Mouse (Mus musculus) testis, postnatal 14 days (tissue): ENCODE data around the gene 1700016C15Rik.

Experiments used
- DNase-seq: peaks from one replicate; pipeline ENCODE4 v3.0.0; 2021; ENCODE audit warnings: low spot score

Gene 1700016C15Rik

DNA sequence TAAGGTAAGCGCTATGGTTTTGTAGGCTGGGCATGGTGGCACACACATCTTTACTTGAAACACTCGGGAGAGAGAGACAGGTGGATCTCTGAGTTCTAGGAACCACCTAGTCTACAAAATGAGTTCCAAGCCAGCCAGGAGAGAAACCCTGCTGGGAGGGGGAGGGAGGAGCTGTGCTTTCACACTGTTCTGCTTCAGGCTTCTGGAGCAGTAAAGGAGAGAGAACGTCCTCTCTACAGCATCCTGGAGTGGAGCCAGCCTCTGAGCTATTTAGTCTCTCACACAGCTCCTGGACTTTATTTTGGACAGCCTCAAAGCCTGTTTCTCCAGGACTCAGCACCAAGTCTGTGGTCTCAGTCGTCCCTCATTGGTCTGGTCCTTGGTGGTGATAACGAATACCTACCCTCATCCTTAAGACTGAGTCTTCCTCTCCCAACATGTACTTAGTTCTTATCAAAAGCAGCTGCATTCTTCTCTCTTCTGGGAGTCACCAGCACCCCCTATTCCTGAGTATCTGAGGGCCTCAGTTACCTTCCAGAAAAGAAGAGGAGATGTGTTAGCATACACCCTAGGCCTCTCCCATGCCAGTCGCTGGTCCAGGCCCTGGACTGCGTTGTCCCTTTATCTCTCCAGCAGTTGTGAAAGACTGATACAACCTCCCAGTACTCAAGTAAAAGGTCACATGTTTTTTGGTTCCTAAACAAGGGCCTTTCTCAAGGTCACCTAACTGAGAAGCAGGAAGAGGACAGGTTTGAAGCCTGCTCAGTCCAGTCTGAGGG, 12.4 kb upstream of the 1700016C15Rik start:
- no peak for DNase-seq

DNA sequence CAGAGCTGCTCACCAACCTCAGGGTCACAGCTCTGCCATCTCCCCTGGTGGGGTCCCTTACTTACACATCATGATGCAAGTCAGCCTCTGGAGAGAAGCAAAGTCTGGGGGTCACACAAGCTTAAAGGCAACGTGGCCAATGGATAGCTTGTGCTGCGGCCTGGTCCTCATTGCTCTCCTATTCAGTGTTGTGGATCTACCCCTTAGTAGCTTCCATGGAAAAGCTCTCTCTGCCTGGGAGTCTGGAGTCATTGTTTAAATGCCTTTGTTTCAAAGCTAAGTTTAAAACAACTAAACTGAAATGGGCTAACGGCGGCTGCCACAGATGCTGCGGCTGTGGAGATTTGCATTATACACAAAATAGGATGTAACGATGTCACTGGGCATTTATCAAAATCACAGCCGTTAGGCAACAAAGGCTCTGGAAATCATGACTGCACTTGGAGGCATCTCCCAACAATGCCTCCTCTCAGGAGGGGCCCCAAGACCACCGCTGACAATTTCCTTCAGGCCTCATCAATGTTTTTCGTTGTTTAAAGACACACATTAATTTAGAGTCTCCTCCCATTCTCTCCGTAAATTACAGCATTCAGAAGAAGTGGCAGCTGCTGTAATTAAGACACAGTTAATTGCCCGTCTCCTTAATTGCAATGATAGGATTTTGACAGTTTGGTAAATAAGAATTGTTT, 11.1 kb upstream of the 1700016C15Rik start:
- DNase-seq, result no peak

DNA sequence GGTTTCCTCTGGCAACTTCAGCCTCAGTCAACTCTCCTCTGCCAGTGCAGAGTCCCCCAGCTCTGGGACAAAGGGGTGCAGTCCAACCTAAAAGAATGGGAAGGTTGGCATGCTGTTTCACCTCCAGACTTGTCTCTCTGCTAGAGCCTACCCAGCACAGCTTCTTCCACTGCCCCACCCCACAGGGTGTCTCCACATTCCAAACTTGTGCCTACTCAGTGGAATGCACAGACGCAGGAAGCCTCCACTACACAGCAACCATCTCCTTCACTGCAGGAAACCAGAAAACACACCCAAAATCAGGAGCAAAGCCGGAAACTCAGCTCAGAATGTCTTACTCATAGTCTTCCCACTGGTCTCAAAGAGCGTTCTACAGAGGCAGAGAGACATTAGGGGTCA, 10.6 kb upstream of the 1700016C15Rik start:
- DNase-seq, result no peak

DNA sequence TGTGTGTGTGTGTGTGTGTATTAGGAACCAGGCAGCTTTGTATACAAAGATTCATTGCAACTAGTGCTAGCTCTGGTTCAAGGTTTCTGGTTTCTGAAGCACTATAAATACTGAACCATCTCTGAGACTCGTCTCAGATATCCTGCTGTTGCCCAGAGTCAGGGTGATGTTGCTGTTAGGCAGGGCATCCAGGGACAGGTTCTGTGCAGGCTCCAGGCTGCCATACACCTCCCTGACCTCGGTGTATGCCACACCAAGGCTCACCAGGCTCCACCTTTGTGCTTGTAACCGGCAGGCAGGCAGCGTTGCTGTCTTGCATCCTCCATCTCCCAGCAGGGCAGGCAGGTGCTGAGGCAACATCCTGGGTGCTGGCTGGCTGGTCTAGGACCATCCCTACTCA, 5.8 kb upstream of the 1700016C15Rik start:
- DNase-seq, result no peak

DNA sequence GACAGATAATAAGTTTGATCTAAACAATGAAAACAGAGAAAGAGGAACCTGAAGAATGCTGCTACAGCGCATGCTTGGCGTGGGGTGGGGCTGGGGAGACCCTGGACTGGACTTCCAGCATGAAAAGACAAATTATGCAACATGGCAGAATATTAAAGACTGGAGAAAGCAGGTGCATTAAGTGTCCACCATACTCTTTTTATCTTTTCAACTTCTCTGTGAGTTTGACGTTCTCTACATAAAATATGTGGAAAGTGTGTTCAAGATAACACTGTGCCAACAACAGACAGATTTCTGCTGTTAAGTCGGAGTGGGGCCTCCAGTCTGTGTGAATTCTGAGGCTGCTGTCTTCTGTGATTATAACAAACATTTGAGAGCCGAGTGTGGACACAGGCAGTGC, 2.7 kb upstream of the 1700016C15Rik start:
- no peak for DNase-seq

DNA sequence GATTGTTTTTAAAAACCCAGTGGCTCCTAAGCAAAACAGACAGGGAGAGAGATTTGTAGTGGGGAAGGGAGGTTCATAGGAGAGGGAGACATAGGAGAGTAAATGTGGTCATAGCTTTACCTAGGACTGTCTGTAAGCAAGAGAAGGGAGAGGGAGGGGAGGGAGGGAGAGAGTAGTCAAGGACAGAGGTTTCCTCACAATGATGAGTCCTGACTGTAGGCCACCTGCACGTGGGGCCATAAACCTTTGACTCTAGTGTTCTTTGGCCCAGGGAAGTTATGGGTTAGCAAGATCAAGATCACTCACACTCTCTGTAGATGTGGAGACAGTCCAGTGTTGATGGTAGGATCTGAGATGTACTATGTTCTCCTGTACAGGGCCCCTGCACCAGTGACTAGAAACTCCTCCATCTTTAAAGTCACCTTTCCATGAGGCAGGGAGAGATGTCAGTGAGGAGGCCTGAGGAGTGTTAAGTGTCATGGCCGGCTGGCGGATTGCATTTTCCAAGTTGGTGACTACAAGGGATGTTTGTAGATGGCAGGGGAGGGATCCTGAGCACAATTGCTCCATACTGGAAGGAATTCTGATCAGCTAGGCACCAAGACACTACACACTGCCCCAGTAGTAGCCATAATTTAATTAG, 1.6 kb upstream of the 1700016C15Rik start:
- DNase-seq, result no peak

DNA sequence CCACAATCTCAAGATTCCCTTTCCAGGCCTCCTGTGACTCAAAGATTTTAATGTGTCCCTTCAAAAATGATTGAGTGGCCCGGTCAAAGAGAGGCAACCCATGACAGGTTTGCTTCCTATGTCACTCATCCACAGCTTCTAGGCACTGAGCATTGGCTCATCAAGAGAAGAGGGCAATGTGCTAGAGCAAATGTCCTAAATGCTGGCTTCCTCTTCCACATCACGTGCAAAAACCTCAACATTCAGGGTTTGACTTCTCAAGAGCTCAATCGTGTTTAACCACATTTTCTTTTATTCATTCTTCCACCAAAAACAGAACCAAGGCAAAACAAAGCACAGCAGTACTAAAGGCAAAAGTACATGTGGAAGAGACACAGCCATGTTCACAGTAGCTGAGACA, 2.4 kb downstream of the 1700016C15Rik start:
- DNase-seq, result no peak

DNA sequence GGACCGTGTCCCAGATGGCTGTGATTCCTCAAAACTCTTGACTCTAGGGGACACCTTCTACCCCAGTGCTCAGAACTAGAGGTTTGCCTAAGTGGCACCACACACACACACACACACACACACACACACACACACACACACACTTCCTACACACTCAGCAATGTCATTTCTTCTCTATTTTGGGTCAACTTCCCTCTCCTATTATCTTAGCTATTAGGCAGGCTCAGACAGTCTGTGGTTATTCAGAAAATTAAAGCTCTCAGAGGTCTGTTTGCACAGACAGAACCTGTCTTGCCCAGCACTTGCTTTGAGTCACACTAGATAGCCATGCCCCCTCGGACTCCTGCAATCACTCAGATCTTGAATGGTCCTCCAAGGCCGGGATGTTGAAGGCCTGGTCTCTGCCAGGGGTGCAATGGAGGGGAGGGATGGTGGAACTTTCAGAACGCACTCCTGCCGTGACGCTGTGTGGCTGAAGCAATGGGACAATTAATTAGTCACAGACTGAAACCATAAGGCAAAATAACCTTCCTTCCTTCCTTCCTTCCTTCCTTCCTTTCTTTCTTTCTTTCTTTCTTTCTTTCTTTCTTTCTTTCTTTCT, 8.0 kb downstream of the 1700016C15Rik start:
- DNase-seq, result no peak

DNA sequence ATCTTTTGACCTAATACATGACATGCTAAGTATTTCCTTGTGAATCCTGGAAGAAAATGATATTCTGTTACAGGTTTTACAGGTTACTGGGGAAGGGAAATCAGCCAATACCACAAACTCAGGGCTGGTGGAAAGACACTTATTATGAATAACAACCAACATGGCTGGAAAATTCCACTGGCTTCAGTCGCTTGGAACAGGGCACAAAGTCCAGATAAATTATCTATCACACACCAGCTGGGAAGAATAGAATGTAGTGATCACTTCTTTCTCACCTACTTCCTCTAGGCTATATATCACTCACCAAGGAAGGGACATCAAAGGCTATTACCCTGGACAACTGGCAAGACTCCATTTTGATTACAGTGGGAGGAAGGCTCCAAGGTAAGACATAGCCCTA, 11.1 kb downstream of the 1700016C15Rik start:
- no peak for DNase-seq

DNA sequence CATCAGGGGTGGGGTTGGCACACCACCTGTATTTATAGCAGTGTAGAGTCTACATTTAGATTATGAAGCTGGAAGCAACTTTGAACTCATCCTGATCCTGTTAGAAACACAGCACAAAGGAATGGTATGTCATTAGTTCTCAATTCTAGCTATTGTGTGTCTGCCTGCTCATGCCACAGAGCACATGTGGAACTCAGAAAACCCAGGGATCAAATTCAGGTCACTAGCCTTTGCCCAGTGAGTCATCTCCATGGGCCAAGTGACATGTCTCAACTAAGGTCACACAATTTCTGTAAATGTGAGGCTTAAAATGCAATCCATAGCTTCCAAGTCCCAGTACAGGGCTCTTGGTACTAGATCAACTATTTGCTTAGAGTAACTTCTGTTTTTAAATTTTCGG, 12.5 kb downstream of the 1700016C15Rik start:
- DNase-seq, result no peak

DNA sequence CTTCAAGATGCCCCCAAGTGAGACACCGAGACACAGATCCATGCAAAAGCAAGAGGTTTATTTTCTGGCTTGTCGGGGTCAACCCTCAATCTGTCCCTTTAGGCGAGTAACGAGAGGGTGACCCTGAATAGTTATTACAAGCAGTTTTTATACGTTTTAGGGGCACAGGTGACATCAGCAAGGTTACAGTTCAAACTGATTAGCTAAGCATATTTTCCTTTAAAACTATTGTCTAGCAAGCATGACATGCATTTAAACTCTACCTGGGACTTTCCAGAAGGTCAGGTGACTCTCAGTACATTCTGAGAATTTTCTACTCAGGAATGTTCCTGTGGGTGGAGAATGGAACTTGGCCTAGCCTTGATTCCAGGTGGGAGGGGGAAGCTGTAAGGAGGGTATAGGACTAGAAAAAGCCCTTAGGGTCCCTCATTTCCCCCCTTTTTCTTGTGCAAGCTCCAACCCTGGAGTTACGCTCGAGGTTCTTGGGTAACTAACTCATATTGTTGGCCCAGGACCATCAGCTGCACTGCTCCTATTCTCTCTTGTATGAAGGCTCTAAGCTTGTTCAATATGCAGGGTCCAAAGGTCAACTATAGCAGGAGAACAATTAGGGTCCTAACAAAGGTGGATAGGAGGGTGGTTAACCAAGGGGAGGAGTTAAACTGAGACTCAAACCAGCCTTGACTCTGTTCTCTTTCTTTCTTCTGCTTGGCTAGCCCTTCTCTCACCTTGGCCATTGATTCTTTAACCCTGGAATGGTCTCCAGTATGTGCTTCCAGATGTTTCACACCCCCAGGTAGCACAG, 15.1 kb downstream of the 1700016C15Rik start:
- no peak for DNase-seq

DNA sequence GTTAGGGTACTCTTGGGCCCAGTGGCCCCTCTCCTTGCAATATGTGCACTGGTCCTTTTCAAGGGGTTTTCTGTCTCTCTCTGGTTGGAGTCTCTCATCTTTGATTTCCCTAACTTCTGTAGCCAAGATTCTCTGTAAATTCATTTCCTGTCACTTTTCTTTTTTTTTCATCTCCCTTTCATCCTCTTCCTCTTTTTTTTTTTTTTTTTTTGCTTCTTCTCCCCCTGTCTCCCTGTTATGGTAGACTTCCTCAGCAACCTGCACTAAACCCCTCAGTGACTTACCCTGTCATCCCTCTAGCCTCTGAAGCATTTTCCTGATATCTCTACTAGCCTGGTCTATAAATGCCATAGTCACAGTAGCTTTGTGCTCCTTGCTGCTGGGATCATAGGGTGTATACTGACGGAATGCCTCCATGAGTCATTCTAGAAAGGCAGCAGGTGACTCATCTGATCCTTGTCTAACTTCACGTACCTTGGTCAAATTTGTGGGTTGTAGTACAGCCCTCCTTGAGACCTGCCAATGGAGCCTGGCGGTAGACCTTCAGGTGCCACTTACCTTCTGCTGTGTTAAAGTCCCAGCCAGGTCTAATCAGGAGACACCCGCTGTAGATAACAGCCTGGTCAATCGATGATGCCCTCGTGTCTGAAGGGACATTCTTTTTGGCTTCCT, 18.4 kb downstream of the 1700016C15Rik start:
- no peak for DNase-seq

DNA sequence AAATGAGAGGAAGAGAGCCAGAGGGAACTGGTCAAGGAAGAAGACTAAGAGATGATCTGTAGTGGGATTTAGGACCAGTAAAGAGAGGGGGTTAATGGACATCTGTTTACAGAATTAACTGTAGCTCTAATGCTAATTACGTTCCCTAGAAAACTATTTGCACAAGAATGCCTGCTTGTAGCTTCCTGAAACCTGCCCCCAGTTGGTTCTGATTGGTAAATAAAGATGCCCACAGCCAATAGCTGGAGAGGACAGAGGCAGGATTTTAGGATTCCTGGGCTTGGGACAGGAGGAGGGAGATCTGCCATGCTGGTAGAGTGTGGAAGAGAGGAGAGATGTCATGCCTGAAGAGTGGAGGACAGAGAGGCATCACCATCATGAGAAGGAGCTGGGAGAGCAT, 23.9 kb downstream of the 1700016C15Rik start:
- no peak for DNase-seq

DNA sequence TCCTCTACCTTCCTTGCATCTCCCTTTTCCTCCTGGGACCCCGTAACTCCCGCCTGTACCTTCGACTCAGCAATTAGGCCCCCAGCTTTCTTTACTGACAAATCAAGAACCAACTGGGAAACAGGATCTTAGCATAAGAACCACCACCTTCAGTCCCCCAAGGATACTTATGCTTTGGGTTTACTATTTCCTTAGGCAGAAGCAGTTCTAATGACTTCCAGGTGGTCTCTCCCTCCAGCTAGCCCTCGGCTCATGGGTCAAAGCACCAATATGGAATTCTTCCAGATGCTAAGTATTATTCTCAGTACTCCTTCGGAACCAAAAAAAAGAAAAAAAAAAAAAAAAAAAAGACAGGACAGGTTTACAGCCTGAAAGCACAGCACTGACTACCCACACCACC, 27.6 kb downstream of the 1700016C15Rik start:
- no peak for DNase-seq

DNA sequence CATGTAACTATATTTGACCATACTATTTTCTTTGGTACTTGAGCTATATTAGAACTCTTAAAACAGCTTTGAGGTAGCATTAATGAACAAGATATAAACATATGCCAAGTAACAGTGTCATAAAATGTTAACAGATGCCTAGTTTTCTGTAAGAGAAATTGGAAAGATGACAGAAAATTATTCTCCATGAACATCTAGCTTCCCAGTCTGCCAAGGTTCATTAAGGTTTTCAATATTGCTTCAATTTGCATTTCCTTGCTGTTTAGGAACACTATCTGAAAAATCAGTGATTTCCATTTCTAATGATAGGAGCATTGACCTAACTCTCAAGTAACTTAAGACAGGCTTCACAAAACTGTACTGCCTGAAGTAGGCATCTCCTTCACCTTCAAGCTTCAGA, 39.3 kb downstream of the 1700016C15Rik start:
- DNase-seq, result no peak

DNA sequence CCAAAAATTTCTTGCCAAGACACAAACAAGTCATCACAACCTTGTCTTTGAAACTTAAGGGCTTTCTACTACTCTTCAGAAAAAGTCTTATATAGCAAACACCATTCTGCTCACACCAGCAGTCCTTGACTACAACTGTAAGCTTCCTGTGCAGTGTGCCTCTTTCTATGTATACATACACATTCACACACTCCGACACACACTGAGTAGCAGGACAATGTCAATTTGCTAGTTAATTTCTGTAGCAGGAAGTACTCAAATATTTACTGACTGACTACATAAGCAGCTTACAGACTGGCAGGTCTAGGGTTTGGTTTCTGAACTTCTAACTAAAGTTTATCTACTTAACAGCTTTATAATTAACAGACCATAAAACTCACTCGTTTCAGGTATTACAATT, 47.8 kb downstream of the 1700016C15Rik start:
- DNase-seq, result no peak

DNA sequence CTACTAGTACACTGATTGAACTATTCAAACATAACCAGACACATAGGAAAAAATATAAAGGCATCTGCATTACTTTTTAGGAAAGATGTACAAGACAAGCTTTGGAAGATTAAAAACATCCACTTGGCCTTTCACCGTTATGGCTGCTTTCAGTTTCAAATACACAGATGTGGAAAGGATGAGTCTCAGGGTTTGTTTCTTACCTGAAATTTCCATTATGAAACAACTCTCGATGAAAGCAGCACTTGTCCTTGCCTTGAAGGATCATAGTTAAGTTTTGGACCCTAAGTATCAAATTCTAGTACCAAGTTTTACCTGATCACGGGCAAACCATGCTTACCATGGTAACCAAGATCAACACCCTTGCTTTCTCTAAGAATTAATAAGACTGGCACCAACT, 63.2 kb downstream of the 1700016C15Rik start:
- no peak for DNase-seq

DNA sequence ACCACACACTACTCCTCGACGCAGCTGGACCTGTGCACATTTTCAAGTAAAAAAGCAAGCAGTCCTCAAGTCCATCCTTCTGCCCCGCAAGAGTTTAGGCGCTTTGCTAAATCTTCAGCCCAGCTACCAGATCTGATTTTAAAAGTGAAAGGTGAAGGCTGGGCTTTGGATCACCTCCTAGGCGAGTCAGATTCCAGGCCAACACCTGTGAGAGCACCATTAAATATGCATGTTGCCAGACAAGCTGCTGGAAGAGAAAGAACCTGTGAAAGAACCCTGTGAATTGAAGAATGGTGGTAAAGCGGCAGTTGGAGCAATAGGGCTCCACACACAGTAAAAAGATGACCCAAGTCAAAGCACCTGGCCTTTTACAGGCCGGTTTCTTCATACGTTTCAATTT, 65.3 kb downstream of the 1700016C15Rik start:
- DNase-seq, result no peak

DNA sequence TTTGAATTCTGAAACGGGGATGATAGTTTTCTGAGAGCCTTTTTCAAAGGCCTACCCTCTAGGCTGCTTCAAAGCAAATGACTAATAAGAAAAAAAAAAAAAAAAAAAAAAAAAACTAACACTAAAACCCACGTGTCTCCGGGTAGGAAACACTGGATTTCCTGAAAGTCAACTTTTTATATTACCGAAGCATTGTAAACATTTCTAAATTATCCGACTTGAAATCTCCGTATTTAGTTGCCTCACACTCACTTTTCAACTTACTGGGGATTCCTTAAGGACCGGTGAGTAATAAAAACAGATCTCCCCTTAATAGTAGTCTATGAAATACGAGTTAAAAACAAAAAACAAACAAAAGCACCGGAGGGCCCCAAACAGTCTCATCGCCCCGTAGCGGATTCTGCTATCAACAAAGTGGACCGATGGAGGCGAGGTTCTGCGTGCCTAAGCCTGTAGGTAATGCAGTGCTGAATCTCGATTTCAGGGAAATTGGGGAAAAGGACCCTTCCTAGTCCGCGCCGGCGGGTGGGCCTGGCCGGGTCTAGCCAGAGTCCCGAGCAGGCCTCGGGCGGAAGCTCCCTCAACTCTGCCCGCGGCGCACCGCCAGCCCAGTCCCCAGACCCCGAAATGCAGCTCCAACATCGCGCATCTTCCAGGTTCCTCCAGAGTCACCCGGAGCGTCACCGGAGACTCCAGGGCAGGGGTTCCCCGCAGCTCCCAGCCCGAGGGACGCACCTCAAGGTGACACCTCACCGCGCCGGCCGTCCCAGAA, 66.0 kb downstream of the 1700016C15Rik start:
- DNase-seq, result peak; percentile 84

DNA sequence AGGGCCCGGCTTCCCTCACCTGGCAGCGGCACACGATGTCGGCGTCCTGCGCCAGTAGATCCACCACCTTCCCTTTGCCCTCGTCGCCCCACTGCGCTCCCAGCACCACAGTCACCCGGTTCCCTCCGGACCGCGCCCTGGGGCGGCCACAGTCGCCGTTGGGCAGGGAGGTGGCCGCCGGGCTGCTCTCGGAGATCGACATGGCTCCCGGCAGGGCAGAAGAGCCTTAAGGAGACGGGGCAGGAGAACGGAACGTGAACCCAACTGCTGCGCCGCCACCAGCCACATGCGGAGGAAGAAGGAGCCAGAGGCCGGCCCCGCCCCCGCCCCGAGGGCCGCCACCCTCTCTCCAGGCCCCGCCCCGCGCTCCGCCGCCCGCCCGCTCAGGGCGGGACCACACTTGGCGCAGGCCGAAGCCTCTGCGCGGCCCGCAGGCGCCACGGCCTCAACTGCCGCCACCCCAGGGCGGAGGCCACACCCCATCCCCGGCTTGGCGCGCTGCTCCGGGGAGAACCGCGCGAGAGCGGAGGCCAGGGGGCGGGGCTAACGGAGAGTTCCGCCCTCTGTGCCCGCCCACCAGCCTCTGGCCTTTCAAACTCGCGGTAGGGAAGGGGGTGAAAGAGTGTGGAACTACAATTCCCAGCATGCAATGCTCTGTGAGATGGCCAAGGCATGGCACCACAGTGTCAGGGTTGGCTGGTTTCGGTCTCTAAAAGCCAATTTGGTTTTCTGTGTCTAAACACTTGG, 66.8 kb downstream of the 1700016C15Rik start, which contains the start of gene Adss:
Gene Adss, minus strand, starts transcription at position 319 of the 747 bp plus-strand sequence.
- DNase-seq, result peak; percentile 98
